Mouse (Mus musculus) ES-CJ7 (cell line): ENCODE results near the gene Anapc15.
"Not testable (repeated sequence)": the region's sequence is repeated elsewhere in the genome, so short reads cannot be mapped to it uniquely, and the experiment has no call there.

Source experiments
- DNase-seq: peaks from one replicate; pipeline ENCODE4 v3.0.0; 2011; ENCODE audit warnings: low read depth, low spot score

Anapc15 gene

DNA sequence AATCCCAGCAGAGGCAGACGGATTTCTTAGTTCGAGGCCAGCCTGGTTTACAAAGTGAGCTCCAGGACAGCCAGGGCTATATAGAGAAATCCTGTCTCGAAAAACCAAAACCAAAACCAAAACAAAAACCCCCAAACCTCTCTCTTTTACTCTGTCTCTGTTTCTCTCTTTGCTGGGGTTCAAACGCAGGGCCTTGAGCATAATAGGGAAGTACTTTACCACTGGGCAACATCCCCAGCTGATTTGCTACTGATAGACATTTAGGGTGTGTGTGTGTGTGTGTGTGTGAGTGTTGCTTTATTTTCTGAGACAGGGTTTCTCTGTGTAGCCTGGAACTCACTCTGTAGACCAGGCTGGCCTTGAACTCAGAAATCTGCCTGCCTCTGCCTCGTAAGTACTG, 85.5 kb downstream of the Anapc15 start:
- not testable (repeated sequence) for DNase-seq
